Mouse (Mus musculus) gastrocnemius, adult 2 months (tissue): ENCODE data around the gene Rps27l. TPM values are rescaled to one million over a fixed set of nuclear protein-coding genes. Genes with fewer than 3 reads are reported as not detected.

Experiments
- DNase-seq: peaks from one replicate; pipeline ENCODE4 v3.0.0; 2022
- H3K27ac ChIP-seq: fragments of 200-600 bp; 2 replicates; pipeline ENCODE4 v1.8.1; 2022; ENCODE audit warnings: mild to moderate bottlenecking
- H3K4me3 ChIP-seq: fragments of 200-600 bp; 2 replicates; pipeline ENCODE4 v1.8.1; 2022; ENCODE audit warnings: mild to moderate bottlenecking, moderate library complexity
- CTCF ChIP-seq: fragments of 200-600 bp; IDR thresholded peaks from 2 replicates; pipeline ENCODE4 v1.8.1; 2022; ENCODE audit warnings: antibody characterized with exemption, mild to moderate bottlenecking, moderate library complexity
- intact Hi-C: fragments of 180-260 bp; cut with DNase I; formaldehyde crosslinking; loops from one replicate; pipeline ENCODE4 v1.15.1; 2025
- total RNA-seq, 2 experiments: library from RNA; stranded (reverse); gene quantifications; 2 replicates each; pipeline ENCODE4 v1.2.3; 2021

Rps27l gene
- total RNA-seq, 2 experiments from 2014 or later = 191 to 213 TPM

DNA sequence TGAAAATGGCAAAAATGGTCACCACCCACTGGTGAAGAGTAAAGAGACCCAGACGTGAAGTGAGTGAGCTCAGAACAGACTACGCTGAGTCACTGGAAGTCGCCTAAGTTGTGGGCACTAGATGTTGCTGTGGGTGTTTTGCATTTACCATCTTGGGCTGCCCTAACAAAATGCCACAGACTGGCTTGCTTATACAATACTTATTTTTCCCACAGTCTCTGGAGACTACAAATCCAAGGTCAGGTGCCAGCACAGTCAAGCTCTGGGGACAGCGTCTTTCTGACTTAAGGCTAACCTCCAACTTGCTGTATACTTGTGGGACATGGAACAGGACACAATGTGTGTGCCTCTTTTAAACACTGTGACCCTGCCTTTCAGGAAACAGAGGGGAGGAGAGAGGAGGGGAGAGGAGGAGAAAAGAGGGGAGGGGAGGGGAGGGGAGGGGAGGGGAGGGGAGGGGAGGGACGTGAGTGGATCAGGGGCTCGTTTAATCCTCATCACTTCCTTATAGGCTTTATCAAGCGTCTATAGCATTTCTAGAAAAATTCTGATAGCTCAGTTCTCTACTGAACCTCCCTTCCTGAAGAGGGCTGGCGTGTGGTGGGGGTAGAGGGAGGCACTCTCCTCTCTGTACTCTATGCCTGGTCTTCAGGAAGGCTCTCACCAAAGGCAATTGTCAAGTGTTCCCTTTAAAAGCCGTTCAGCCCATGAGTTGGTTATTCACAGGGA lies 45.3 kb downstream of the Rps27l start:
- H3K27ac ChIP-seq = no peak overlapping the region
- no peak overlapping the region for H3K4me3 ChIP-seq
- TF ChIP-seq CTCF = no peak
- no peak for DNase-seq
- intact Hi-C loops = no loop called here

- no peak for DNase-seq
- intact Hi-C loops = no loop called here
- H3K4me3 ChIP-seq = no peak overlapping the region
- no peak for TF ChIP-seq CTCF
- H3K27ac ChIP-seq = no peak overlapping the region
Observed at GRCm38 (mm10) chr9:66991750-66992410, 46.0 kb downstream of the Rps27l start.

Other genes with a start within 250 kb of the Rps27l start
- under 1 TPM; 0.10 to 0.14 TPM for gene Car12, start 232.4 kb upstream of the Rps27l start, total RNA-seq
- gene Aph1b, start 150.6 kb upstream of the Rps27l start, total RNA-seq = 1 to 10 TPM; 1.1 to 2.0 TPM
- gene Gm10647, start 149.0 kb upstream of the Rps27l start, total RNA-seq = not detected
- gene Aph1c, start 111.4 kb upstream of the Rps27l start, total RNA-seq = under 1 TPM; 0.31 to 0.51 TPM
- gene Rab8b, start 26.4 kb upstream of the Rps27l start, total RNA-seq = 1 to 10 TPM; 5.9 to 9.7 TPM
- 10 to 100 TPM; 17.7 to 22.3 TPM for gene Lactb, start 29.4 kb downstream of the Rps27l start, total RNA-seq
- over 10,000 TPM; 18,374 to 28,065 TPM for gene Tpm1, start 103.3 kb downstream of the Rps27l start, total RNA-seq